Mouse (Mus musculus): Measurements from ENCODE around the gene Fgf10. TPM values are rescaled to one million over a fixed set of nuclear protein-coding genes. Genes with fewer than 3 reads are reported as not detected.

Fgf10 gene
- polyA plus RNA-seq, 1 experiment from 2014 or later: 0.82 TPM

DNA sequence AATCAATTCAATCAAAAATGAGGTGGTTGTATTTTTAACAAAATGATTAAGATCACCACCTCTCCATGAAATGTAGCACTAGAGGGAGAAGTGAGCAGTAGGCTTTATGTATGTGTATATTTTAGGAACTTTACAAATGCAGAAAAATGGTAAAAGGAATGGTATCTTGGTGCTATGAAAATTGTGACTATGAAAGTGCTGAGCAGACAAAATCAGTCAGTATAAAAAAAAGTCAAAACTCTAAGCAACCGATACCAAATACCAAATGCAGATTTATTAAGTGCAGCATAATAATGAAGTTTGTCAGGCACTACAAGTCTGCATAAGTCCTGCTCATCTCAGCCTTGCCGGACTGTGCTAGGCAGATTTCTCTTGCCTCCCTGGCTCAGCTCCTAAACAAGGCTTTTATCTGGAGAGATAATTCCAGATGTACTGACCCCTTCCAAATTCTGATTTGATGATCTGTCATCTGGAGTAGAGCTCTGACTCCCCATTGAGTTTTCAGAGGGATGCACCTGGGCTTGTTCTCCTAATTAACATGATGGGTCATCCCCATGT, 70.3 kb downstream of the Fgf10 start:
- H3K9ac ChIP-seq: no peak overlapping the region
- no peaks in the 10 kb centered on the region for H3K4me1 ChIP-seq
- H3K4me2 ChIP-seq: no peak overlapping the region
- no peak overlapping the region for H3K4me3 ChIP-seq (replicated peaks)
- no peaks in the 10 kb centered on the region for H3K9me3 ChIP-seq
- no peaks in the 10 kb centered on the region for H3K36me3 ChIP-seq (replicated peaks)
- ATAC-seq (ENCODE audit: low FRiP score): no peak
- no peaks in the 10 kb centered on the region for H3K27me3 ChIP-seq
- WGBS: 93% methylated on average over 2 of the region's 2 CpGs
- H3K27ac ChIP-seq: no peak overlapping the region

DNA sequence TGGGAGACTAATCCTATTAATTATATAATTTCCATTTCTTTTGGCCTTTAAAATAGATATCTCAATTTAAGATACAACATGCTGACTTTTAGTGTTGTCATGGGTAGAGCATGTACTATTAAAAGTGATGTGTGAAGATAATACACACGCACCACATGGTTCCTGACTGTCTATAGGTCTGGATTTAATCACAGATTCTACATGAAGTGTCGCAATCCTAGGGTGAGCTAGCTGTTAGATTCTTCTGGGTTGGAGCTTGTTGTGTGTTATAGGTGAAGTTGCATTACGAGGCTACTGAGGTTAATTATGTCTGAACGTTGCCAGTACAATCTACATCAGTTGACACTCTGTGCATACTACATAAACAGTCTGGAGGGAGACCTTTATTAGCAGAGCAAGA, 73.2 kb downstream of the Fgf10 start:
- Histone ChIP-seq H3K27me3 (no peaks in the 10 kb centered on the region), H3K4me1 (no peaks in the 10 kb centered on the region), H3K4me3 (replicated peaks) (no peak overlapping the region), H3K27ac (no peak overlapping the region), H3K9me3 (no peaks in the 10 kb centered on the region), H3K4me2 (no peak overlapping the region), H3K9ac (no peak overlapping the region), H3K36me3 (replicated peaks) (no peaks in the 10 kb centered on the region)
- WGBS: 84% methylated on average over 4 of the region's 4 CpGs
- no peak for ATAC-seq (ENCODE audit: low FRiP score)

DNA sequence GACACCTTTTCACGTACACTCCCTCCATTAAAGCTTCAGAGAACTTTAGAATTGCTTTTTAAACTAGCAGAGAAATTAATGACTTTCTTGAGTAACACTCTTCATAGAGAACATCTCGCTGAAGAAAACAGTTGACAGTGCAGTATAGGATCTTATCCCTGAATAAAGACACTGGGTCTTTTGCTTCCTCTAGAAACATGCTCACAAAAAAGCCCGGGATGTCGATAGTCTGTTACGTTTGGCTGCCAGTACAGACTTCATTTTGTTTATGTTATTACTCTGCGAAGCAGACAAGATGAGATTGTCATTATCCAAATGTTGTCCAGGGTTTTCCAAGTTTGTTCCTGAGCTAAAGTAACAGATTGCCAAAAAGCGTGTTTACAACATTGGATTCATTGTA, 75.2 kb downstream of the Fgf10 start:
- Histone ChIP-seq H3K9me3 (no peaks in the 10 kb centered on the region), H3K36me3 (replicated peaks) (no peaks in the 10 kb centered on the region), H3K27ac (no peak overlapping the region), H3K27me3 (no peaks in the 10 kb centered on the region), H3K4me1 (no peaks in the 10 kb centered on the region), H3K4me3 (replicated peaks) (no peak overlapping the region), H3K9ac (no peak overlapping the region), H3K4me2 (no peak overlapping the region)
- no peak for ATAC-seq (ENCODE audit: low FRiP score)
- 93% methylated on average over 7 of the region's 7 CpGs for WGBS

DNA sequence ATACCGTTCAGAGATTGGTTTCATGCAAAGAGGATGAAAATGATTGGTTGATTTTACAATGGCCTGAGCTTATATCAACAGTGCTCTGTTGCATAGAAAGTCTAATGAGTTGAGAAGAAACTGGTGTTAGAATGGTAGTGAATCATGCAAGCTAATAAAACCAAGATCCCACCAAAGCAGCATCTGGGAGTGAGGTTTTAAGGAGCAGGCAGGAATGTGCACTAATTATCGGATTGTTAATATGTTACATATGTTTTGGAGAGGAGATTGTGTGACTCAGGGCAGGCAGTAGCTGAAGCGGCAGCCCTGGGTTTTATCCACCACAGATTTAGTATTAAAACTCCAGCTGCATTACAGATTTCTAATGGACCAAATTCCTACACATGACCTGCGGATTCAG, 76.8 kb downstream of the Fgf10 start:
- no peak for ATAC-seq (ENCODE audit: low FRiP score)
- H3K4me1 ChIP-seq: no peaks in the 10 kb centered on the region

DNA sequence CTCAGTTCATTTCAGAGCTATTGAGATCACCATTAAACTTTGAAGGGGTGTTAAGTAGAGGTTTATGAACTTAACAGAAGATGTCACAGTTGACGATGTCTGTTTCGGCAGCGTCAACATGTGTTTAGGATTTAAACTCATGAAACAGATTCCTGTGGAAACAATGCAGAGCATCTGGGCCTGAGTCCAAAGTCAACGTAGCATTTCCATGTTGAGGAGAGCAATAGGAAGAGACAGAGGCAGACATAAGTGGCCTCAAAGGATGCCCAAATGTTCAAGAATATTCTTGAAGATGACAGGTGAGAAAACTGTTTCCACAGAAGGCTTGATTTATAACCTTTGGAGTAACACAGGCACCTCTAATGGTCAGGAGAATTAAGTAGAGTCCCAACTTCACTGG, 84.4 kb downstream of the Fgf10 start:
- H3K36me3 ChIP-seq (replicated peaks): no peaks in the 10 kb centered on the region
- H3K27me3 ChIP-seq: no peaks in the 10 kb centered on the region
- no peak overlapping the region for H3K27ac ChIP-seq
- 87% methylated on average over 4 of the region's 4 CpGs for WGBS
- no peaks in the 10 kb centered on the region for H3K4me1 ChIP-seq
- no peak overlapping the region for H3K9ac ChIP-seq
- ATAC-seq (ENCODE audit: low FRiP score): no peak
- no peaks in the 10 kb centered on the region for H3K9me3 ChIP-seq
- no peak overlapping the region for H3K4me2 ChIP-seq
- H3K4me3 ChIP-seq (replicated peaks): no peak overlapping the region

More for the DNA sequence above, 76.8 kb downstream of the Fgf10 start:
- no peaks in the 10 kb centered on the region for H3K36me3 ChIP-seq (replicated peaks)
- H3K4me2 ChIP-seq: no peak overlapping the region
- 63% methylated on average over 4 of the region's 4 CpGs for whole genome bisulfite sequencing
- H3K27me3 ChIP-seq: no peaks in the 10 kb centered on the region
- no peak overlapping the region for H3K4me3 ChIP-seq (replicated peaks)
- H3K9me3 ChIP-seq: no peaks in the 10 kb centered on the region
- no peak overlapping the region for H3K27ac ChIP-seq
- H3K9ac ChIP-seq: no peak overlapping the region

DNA sequence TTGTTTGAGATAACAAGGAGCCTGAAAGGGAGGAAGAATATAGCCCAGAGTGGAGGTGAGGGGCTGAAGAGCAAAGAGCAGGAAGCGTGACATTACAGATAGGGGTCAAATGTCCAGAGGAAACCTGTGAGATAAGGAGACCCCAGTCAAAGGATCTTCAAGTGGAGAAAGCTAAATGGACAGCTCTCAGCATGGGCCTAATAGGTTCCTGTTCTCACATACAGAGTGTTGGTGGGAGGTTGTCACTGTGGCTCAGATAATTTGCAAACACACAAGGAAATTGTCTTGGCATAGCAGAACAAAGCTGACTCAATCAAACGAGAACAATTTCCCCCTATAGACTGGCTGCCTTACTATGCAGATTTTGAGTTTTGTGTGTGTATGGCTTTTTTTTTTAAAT, 89.4 kb downstream of the Fgf10 start:
- Histone ChIP-seq H3K4me3 (replicated peaks) (no peak overlapping the region), H3K9me3 (no peaks in the 10 kb centered on the region), H3K4me2 (no peak overlapping the region), H3K9ac (no peak overlapping the region), H3K36me3 (replicated peaks) (no peaks in the 10 kb centered on the region), H3K27me3 (no peaks in the 10 kb centered on the region), H3K4me1 (no peaks in the 10 kb centered on the region), H3K27ac (no peak overlapping the region)
- no peak for ATAC-seq (ENCODE audit: low FRiP score)
- WGBS: 15% methylated on average over 2 of the region's 2 CpGs

DNA sequence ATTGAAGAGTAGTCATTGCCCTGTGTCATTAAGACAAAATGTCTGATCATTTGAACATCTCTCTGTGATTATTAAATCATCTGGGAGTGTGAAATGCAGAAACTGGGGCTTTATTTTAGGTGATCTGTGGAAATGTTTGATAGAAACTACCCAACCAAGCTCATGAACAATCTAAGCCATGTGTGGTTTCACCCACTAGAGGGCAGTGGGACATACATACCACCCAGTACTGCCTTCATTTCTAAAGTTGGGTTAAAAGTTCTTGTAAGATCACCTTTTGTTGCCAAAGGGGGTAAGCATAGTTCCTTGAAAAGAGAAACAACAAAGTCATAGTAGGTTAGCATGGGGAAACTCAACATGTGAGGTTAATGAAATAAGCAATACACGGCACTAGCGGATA, 93.4 kb downstream of the Fgf10 start:
- Histone ChIP-seq H3K4me1 (no peaks in the 10 kb centered on the region), H3K4me3 (replicated peaks) (no peak overlapping the region), H3K4me2 (no peak overlapping the region), H3K36me3 (replicated peaks) (no peaks in the 10 kb centered on the region), H3K9ac (no peak overlapping the region), H3K9me3 (no peaks in the 10 kb centered on the region), H3K27ac (no peak overlapping the region), H3K27me3 (no peaks in the 10 kb centered on the region)
- WGBS: 95% methylated on average over 2 of the region's 2 CpGs
- no peak for ATAC-seq (ENCODE audit: low FRiP score)

DNA sequence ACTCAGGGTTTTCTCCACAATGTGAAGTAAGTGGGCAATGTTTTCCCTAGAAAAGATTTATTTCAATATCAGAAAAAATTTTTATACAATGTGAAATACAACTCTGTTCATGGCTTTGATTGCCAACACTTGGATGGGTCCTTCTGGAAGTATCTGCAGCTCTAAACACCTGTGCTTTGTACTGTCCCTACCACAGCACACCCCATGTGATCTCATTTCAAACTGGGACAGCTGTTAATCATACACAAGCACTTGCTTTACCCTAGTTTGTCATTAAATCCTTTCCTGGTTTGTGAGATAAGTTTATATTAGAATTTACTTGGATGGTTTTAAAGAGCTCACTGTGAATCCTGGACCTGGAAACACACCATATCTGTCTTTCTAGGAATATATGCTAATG, 102.6 kb downstream of the Fgf10 start:
- no peak overlapping the region for H3K4me3 ChIP-seq (replicated peaks)
- H3K9ac ChIP-seq: no peak overlapping the region
- H3K27ac ChIP-seq: no peak overlapping the region
- ATAC-seq (ENCODE audit: low FRiP score): no peak
- H3K27me3 ChIP-seq: no peaks in the 10 kb centered on the region
- no peak overlapping the region for H3K4me2 ChIP-seq
- H3K4me1 ChIP-seq: no peaks in the 10 kb centered on the region
- H3K9me3 ChIP-seq: no peaks in the 10 kb centered on the region
- H3K36me3 ChIP-seq (replicated peaks): no peaks in the 10 kb centered on the region

DNA sequence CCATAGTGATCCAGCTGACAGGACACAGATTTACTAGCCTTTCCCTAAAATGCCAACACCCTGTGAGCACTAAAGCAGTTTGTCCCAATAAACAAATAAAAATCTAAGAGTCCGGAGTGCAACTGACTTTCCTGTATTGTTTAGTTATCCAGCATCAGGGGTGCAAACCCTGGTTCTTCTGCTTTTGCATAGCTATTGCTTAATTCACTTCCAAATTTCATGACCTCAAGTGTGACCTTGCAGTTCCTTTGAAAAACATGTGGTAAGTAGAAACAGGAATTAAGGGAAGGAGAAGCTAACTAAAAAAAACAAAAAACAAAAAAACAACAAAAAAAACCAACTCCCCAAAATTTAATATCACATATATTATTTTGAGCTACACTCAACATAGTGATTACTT, 105.6 kb downstream of the Fgf10 start:
- H3K9ac ChIP-seq: no peak overlapping the region
- no peak for ATAC-seq (ENCODE audit: low FRiP score)
- no peaks in the 10 kb centered on the region for H3K4me1 ChIP-seq
- H3K36me3 ChIP-seq (replicated peaks): no peaks in the 10 kb centered on the region
- no peak overlapping the region for H3K4me2 ChIP-seq
- no peak overlapping the region for H3K4me3 ChIP-seq (replicated peaks)
- H3K27ac ChIP-seq: no peak overlapping the region
- no peaks in the 10 kb centered on the region for H3K27me3 ChIP-seq
- H3K9me3 ChIP-seq: no peaks in the 10 kb centered on the region
- WGBS: 70% methylated on average over 1 of the region's 1 CpGs

DNA sequence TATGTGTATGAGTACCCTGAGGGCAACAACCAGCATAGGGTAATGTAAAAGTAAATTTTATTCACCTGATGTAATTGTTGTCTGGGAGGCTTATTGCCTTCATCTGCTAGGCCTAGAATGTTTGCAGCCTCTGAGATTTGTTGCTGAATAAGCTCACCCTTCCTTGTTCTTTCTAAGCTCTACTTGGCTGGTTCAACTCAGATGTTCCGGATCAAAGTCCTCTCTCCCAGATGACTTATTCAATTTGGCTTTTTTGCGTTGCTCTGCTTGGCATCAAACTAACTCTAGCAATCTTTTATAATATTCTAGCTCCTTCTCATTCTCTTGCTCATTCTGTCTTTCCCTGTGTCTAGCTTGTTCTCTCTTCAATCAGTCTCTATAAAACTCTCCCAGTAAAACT, 109.6 kb downstream of the Fgf10 start:
- no peak for ATAC-seq (ENCODE audit: low FRiP score)
- 96% methylated on average over 2 of the region's 2 CpGs for WGBS

DNA sequence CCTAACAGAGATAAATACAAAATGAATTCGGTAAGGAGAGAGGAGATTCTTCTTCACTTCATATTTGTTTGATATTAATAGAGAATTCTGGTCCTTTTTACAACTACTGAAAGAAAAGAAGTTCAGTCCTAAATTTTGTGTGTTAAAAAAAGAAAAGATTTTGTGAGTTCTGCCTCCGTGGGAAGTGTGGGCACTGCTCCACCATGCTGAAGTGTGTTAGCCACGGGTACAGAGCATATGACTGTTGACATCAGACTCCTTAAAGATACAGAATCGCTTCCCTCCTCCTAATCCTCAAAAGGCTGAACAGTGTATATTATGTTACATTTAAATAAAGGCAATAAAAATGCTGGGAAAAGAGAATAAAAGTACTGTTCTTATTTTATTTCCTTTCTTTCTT, 122.2 kb downstream of the Fgf10 start:
- H3K4me3 ChIP-seq (replicated peaks): no peak overlapping the region
- no peak overlapping the region for H3K9ac ChIP-seq
- no peak for ATAC-seq (ENCODE audit: low FRiP score)
- no peak overlapping the region for H3K27ac ChIP-seq
- H3K4me2 ChIP-seq: no peak overlapping the region
- no peaks in the 10 kb centered on the region for H3K4me1 ChIP-seq
- 71% methylated on average over 4 of the region's 4 CpGs for WGBS
- H3K9me3 ChIP-seq: no peaks in the 10 kb centered on the region
- no peaks in the 10 kb centered on the region for H3K27me3 ChIP-seq
- no peaks in the 10 kb centered on the region for H3K36me3 ChIP-seq (replicated peaks)

More for the DNA sequence above, 109.6 kb downstream of the Fgf10 start:
- Histone ChIP-seq H3K4me2 (no peak overlapping the region), H3K27ac (no peak overlapping the region), H3K36me3 (replicated peaks) (no peaks in the 10 kb centered on the region), H3K4me3 (replicated peaks) (no peak overlapping the region), H3K9ac (no peak overlapping the region), H3K27me3 (no peaks in the 10 kb centered on the region), H3K9me3 (no peaks in the 10 kb centered on the region), H3K4me1 (no peaks in the 10 kb centered on the region)

DNA sequence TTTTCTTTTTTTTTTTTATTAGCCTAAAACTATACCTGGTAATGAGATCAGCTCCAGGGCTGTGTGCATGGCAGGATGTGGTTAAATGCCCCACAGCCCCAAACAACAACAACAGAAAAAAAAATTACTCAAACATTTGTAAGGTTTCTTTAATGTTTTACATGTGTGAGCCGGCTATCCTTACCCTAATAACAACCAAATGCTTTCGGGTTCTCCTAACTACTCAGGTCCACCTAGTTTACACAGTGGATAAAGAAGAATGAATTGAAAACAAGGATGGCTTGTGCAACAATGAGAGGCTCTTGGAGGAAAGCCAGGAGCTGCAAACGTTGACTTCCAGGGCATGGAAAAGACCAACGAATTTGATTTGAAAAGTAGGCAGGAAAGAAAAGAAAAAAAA, 122.6 kb downstream of the Fgf10 start:
- no peak overlapping the region for H3K4me3 ChIP-seq (replicated peaks)
- H3K36me3 ChIP-seq (replicated peaks): no peaks in the 10 kb centered on the region
- H3K9ac ChIP-seq: no peak overlapping the region
- H3K27ac ChIP-seq: no peak overlapping the region
- H3K9me3 ChIP-seq: no peaks in the 10 kb centered on the region
- no peak for ATAC-seq (ENCODE audit: low FRiP score)
- no peaks in the 10 kb centered on the region for H3K4me1 ChIP-seq
- H3K4me2 ChIP-seq: no peak overlapping the region
- 44% methylated on average over 4 of the region's 4 CpGs for WGBS
- no peaks in the 10 kb centered on the region for H3K27me3 ChIP-seq

DNA sequence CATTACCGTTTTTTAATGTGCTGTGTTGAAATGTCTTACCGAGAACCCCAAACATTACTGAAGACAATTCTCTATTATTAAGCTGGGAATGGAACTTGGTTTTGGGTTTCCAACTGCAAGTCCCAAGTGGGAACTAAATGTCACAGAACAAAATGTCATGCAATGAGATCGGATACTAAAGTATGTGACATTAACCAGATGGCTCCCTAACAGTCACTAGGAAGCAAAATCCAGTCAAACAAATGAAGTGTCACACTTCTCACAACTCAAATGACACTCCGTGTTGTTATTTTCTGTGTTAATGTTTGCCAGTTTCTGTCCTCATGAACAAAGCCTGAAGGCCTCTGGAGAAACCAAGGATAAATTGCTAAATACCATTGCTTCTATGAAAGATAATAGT, 130.6 kb downstream of the Fgf10 start:
- no peak overlapping the region for H3K4me2 ChIP-seq
- H3K9me3 ChIP-seq: no peaks in the 10 kb centered on the region
- H3K4me3 ChIP-seq (replicated peaks): no peak overlapping the region
- no peaks in the 10 kb centered on the region for H3K4me1 ChIP-seq
- WGBS: 90% methylated on average over 4 of the region's 4 CpGs
- H3K27me3 ChIP-seq: no peaks in the 10 kb centered on the region
- no peak for ATAC-seq (ENCODE audit: low FRiP score)
- no peaks in the 10 kb centered on the region for H3K36me3 ChIP-seq (replicated peaks)
- no peak overlapping the region for H3K27ac ChIP-seq
- no peak overlapping the region for H3K9ac ChIP-seq

DNA sequence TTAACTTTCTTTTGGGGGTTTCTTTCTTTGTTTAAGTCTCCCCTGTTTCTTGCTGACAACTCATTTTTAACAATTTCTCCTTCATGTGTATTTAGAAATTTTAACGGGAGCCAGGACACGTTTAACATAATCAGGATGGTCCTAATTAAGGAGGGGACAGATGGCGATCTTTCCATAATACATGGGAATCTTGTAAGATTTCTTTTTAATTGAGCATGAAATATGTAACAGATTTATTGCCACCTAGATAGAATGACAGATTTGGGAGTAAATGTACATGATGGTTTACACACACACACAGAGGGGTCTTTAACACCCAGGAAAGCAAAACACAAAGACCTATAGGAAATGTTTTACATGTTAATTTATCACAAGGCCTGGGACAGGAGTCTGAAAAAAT, 137.1 kb downstream of the Fgf10 start:
- Histone ChIP-seq H3K4me3 (replicated peaks) (no peak overlapping the region), H3K27ac (no peak overlapping the region), H3K4me2 (no peak overlapping the region), H3K9me3 (no peaks in the 10 kb centered on the region), H3K9ac (no peak overlapping the region), H3K4me1 (no peaks in the 10 kb centered on the region), H3K36me3 (replicated peaks) (no peaks in the 10 kb centered on the region), H3K27me3 (no peaks in the 10 kb centered on the region)
- no peak for ATAC-seq (ENCODE audit: low FRiP score)
- WGBS: 41% methylated on average over 3 of the region's 3 CpGs
